Mouse (Mus musculus) embryonic facial prominence, embryonic 13.5 days (tissue): ENCODE measurements around the gene Olfr1168. TPM values are rescaled to one million over a fixed set of nuclear protein-coding genes. Genes with fewer than 3 reads are reported as not detected.
"Not testable (repeated sequence)": the region's sequence is repeated elsewhere in the genome, so short reads cannot be mapped to it uniquely, and the experiment has no call there.

Experiments used
- ATAC-seq: fragments of 200-750 bp; cut with Nextera tagmentation; 2 replicates; pipeline ENCODE4 v1.8.0; 2017; ENCODE audit warnings: low read depth; ENCODE audit not compliant: insufficient number of reproducible peaks, insufficient read depth, low FRiP score, low TSS enrichment
- H3K27ac ChIP-seq: fragments of 300-500 bp; sonication (generic); 2 replicates; pipeline ENCODE4 v1.5.1; 2015; ENCODE audit warnings: moderate library complexity, mild to moderate bottlenecking, inconsistent platforms
- H3K27me3 ChIP-seq: fragments of 300-500 bp; sonication (generic); 2 replicates; pipeline ENCODE4 v1.6.1; 2015; ENCODE audit warnings: mild to moderate bottlenecking, inconsistent platforms
- H3K36me3 ChIP-seq: fragments of 300-500 bp; sonication (generic); 2 replicates; pipeline ENCODE4 v1.6.1; 2015; ENCODE audit warnings: mild to moderate bottlenecking, inconsistent platforms
- H3K4me1 ChIP-seq: fragments of 300-500 bp; sonication (generic); 2 replicates; pipeline ENCODE4 v1.6.1; 2015; ENCODE audit warnings: inconsistent platforms
- H3K4me2 ChIP-seq: fragments of 300-500 bp; sonication (generic); 2 replicates; pipeline ENCODE4 v1.6.1; 2015; ENCODE audit warnings: moderate library complexity, mild to moderate bottlenecking, inconsistent platforms
- H3K4me3 ChIP-seq: fragments of 300-500 bp; sonication (generic); 2 replicates; pipeline ENCODE4 v1.5.1; 2015; ENCODE audit warnings: mild to moderate bottlenecking, inconsistent platforms
- H3K9ac ChIP-seq: fragments of 300-500 bp; sonication (generic); 2 replicates; pipeline ENCODE4 v1.6.1; 2015; ENCODE audit warnings: mild to moderate bottlenecking, inconsistent platforms
- H3K9me3 ChIP-seq: fragments of 300-500 bp; sonication (generic); 2 replicates; pipeline ENCODE4 v1.6.1; 2016; ENCODE audit warnings: inconsistent platforms
- WGBS: fragments of 180-500 bp; shearing (Covaris S2); methylation state at CpG from one replicate; pipeline ENCODE4 v1.1.7; 2015; ENCODE audit warnings: mixed read lengths; 5-methylcytosine and 5-hydroxymethylcytosine counted together
- polyA plus RNA-seq: library from polyadenylated mRNA; unstranded; fragments of >200 nt; fragmentation: Nextera tagmentation; extraction: Ambion mirVana; gene quantifications from 2 replicates; pipeline ENCODE4 v1.2.1, GENCODE M21; 2015

Gene Olfr1168
- not detected in 2 replicates for polyA plus RNA-seq

GRCm38 (mm10) chr2:88181580-88181979 lies at the start of gene Olfr1168:
Gene Olfr1168 (plus strand): TSS chr2:88181880.
- ATAC-seq = no peak
- no peak within 1 kb of the TSS for H3K9ac ChIP-seq
- no peak within 1 kb of the TSS for H3K4me2 ChIP-seq
- H3K36me3 ChIP-seq = no peaks in the 10 kb centered on the region
- H3K27me3 ChIP-seq = no peaks in the 10 kb centered on the region
- no peaks in the 10 kb centered on the region for H3K9me3 ChIP-seq
- H3K4me3 ChIP-seq = no peak within 1 kb of the TSS
- H3K27ac ChIP-seq = no peak within 1 kb of the TSS
- H3K4me1 ChIP-seq = no peaks in the 10 kb centered on the region
- WGBS = 80% methylated on average over 2 of the region's 2 CpGs

GRCm38 (mm10) chr2:88155093-88155492 lies 26.6 kb upstream of the Olfr1168 start, which contains the start of gene Olfr1167:
Gene Olfr1167 (minus strand): TSS chr2:88155193.
- ATAC-seq, H3K4me2 ChIP-seq: not testable (repeated sequence)
- 84% methylated on average over 1 of the region's 1 CpGs for WGBS

DNA sequence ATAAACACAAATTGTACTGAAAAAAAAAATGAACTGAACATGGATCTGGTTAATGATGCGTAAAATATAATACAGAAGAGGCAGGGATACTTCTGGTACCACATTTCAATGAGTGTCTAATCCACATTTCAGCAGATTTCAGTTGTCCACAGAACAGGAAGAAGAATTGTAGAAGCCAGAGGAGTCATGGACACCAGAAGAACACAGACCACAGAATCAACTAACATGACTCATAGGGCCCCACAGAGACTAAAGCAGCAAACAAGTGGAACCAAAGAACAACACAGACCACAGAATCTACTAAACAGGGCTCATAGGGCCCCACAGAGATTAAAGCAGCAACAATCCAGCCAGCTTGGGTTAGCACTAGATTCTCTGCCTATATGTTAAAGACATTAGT lies 39.1 kb downstream of the Olfr1168 start:
- Histone ChIP-seq H3K4me2 (no peak overlapping the region), H3K27me3 (no peaks in the 10 kb centered on the region), H3K27ac (no peak overlapping the region), H3K4me1 (no peaks in the 10 kb centered on the region), H3K36me3 (no peaks in the 10 kb centered on the region), H3K9me3 (no peaks in the 10 kb centered on the region; the same call in 1 of the 2 replicates), H3K4me3 (no peak overlapping the region), H3K9ac (no peak overlapping the region)
- ATAC-seq = no peak
- 86% methylated on average over 1 of the region's 1 CpGs for whole genome bisulfite sequencing

More at GRCm38 (mm10) chr2:88155093-88155492, 26.6 kb upstream of the Olfr1168 start, which contains the start of gene Olfr1167:
- H3K9ac ChIP-seq, H3K36me3 ChIP-seq, H3K27me3 ChIP-seq, H3K9me3 ChIP-seq, H3K27ac ChIP-seq, H3K4me1 ChIP-seq, H3K4me3 ChIP-seq: not testable (repeated sequence)

DNA sequence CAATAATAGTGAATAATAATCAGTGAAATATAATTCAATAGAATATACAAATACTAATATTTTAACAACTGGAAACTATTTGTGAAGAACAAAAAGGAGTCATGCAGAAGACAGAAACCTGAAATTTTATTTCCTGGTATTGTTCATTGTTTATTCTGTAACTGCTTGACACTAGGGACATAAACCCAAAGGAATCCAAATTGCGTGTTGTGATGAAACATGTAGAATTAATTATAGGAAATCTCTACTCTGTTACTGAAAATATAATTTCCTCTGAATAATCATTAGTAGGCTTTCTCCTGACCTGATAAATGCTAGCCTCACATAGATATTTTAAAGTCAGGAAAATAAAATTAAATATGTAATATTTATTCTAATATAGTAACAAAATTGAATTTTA lies 46.6 kb downstream of the Olfr1168 start, which contains the start of gene Olfr1170:
Gene Olfr1170, minus strand, starts transcription at position 101 of the 400 bp plus-strand sequence.
- no peak for ATAC-seq
- H3K9me3 ChIP-seq = no peaks in the 10 kb centered on the region
- WGBS = 79% methylated on average over 1 of the region's 1 CpGs

More for the DNA sequence above, 46.6 kb downstream of the Olfr1168 start, which contains the start of gene Olfr1170:
- H3K4me1 ChIP-seq = no peaks in the 10 kb centered on the region
- no peak within 1 kb of the TSS for H3K4me3 ChIP-seq
- no peaks in the 10 kb centered on the region for H3K36me3 ChIP-seq
- no peak within 1 kb of the TSS for H3K27ac ChIP-seq
- H3K9ac ChIP-seq = no peak within 1 kb of the TSS
- no peaks in the 10 kb centered on the region for H3K27me3 ChIP-seq
- no peak within 1 kb of the TSS for H3K4me2 ChIP-seq

Other genes starting within 250 kb of the Olfr1168 start
- gene Olfr1155, start 236.7 kb upstream of the Olfr1168 start, polyA plus RNA-seq = not detected in 2 replicates
- not detected in 2 replicates for gene Olfr1156, start 228.8 kb upstream of the Olfr1168 start, polyA plus RNA-seq
- gene Olfr1157, start 213.6 kb upstream of the Olfr1168 start, polyA plus RNA-seq = not detected in 2 replicates
- not detected in 2 replicates for gene Olfr74, start 207.2 kb upstream of the Olfr1168 start, polyA plus RNA-seq
- not detected in 2 replicates for gene Olfr1158, start 191.8 kb upstream of the Olfr1168 start, polyA plus RNA-seq
- gene Olfr1160, start 173.6 kb upstream of the Olfr1168 start, polyA plus RNA-seq = not detected in 2 replicates
- not detected in 2 replicates for gene Olfr1161, start 159.1 kb upstream of the Olfr1168 start, polyA plus RNA-seq
- not detected in 2 replicates for gene Olfr73, start 144.2 kb upstream of the Olfr1168 start, polyA plus RNA-seq
- not detected in 2 replicates for gene Olfr1162, start 130.8 kb upstream of the Olfr1168 start, polyA plus RNA-seq
- gene Olfr1163, start 110.0 kb upstream of the Olfr1168 start, polyA plus RNA-seq = not detected in 2 replicates
- gene Olfr1164, start 87.9 kb upstream of the Olfr1168 start, polyA plus RNA-seq = not detected in 2 replicates
- not detected in 2 replicates for gene Olfr1166, start 53.6 kb upstream of the Olfr1168 start, polyA plus RNA-seq
- gene Olfr1167, start 26.7 kb upstream of the Olfr1168 start, polyA plus RNA-seq = not detected in 2 replicates
- not detected in 2 replicates for gene Olfr1170, start 46.5 kb downstream of the Olfr1168 start, polyA plus RNA-seq
- 0.06 TPM in 1 of 2 replicates, not detected in the other for gene Olfr1173, start 98.0 kb downstream of the Olfr1168 start, polyA plus RNA-seq
- gene Olfr1174-ps, start 133.3 kb downstream of the Olfr1168 start, polyA plus RNA-seq = not detected in 2 replicates
- gene Olfr1175-ps, start 145.3 kb downstream of the Olfr1168 start, polyA plus RNA-seq = not detected in 2 replicates
- gene Olfr1176, start 154.8 kb downstream of the Olfr1168 start, polyA plus RNA-seq = not detected in 2 replicates
- gene Olfr1177-ps, start 164.6 kb downstream of the Olfr1168 start, polyA plus RNA-seq = not detected in 2 replicates
- not detected in 2 replicates for gene Olfr1178, start 205.2 kb downstream of the Olfr1168 start, polyA plus RNA-seq
- gene Olfr1179, start 224.6 kb downstream of the Olfr1168 start, polyA plus RNA-seq = not detected in 2 replicates
- not detected in 2 replicates for gene Olfr1180, start 237.3 kb downstream of the Olfr1168 start, polyA plus RNA-seq
- not detected in 2 replicates for gene Olfr1181, start 244.3 kb downstream of the Olfr1168 start, polyA plus RNA-seq